Mouse (Mus musculus): ENCODE results near the gene E2f3.

E2f3 gene

GRCm38 (mm10) chr13:30012226-30012625 lies 26.4 kb upstream of the E2f3 start:
- no peak overlapping the region for H3K4me3 ChIP-seq (replicated peaks; ENCODE audit: low read length)
- no peaks in the 10 kb centered on the region for H3K4me1 ChIP-seq (replicated peaks; ENCODE audit: low read depth, low read length)
- no peaks in the 10 kb centered on the region for H3K9me3 ChIP-seq (ENCODE audit: low read length)
- H3K27me3 ChIP-seq (ENCODE audit: insufficient read depth, low read length), result peaks cover 7% of the 10 kb centered on the region
- TF ChIP-seq NANOG (IDR thresholded peaks at IDR 0.05; ENCODE audit: borderline replicate concordance, low read length) (no peak), POU5F1 (IDR thresholded peaks at IDR 0.05; ENCODE audit: borderline replicate concordance, low read length) (no peak), CTCF (conservative IDR thresholded peaks at IDR 0.05; ENCODE audit: low read length) (no peak)
- no peaks in the 10 kb centered on the region for H3K36me3 ChIP-seq (ENCODE audit: insufficient read depth, low read length)

DNA sequence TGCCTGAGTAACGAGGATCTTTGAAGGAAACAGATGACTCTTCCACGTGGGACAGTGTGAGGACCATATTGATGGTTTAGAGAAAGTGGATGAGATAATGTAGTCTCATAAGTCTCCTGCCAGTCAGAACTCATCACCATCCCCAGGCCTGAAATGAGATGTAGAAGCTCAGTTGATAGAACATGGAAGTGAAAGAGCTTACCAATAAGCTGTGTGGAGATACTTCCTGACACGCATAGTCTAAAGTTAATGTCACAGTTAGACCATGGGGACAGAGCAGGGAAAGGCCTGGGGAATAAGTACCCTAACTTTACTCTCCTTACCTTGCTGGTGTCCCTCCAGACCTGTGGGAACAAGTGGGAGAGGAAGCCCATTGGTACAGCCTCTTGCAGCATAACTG lies 22.9 kb upstream of the E2f3 start:
- no peak for TF ChIP-seq POU5F1 (IDR thresholded peaks at IDR 0.05; ENCODE audit: borderline replicate concordance, low read length)
- no peak for TF ChIP-seq CTCF (conservative IDR thresholded peaks at IDR 0.05; ENCODE audit: low read length)
- no peak for TF ChIP-seq NANOG (IDR thresholded peaks at IDR 0.05; ENCODE audit: borderline replicate concordance, low read length)
- no peaks in the 10 kb centered on the region for H3K36me3 ChIP-seq (ENCODE audit: insufficient read depth, low read length)

GRCm38 (mm10) chr13:30005422-30005821 lies 19.6 kb upstream of the E2f3 start:
- no peaks in the 10 kb centered on the region for H3K9me3 ChIP-seq (ENCODE audit: low read length)
- H3K36me3 ChIP-seq (ENCODE audit: insufficient read depth, low read length), result no peaks in the 10 kb centered on the region
- peaks cover 10% of the 10 kb centered on the region for H3K4me1 ChIP-seq (replicated peaks; ENCODE audit: low read depth, low read length)
- H3K27me3 ChIP-seq (ENCODE audit: insufficient read depth, low read length), result no peaks in the 10 kb centered on the region
- H3K4me3 ChIP-seq (replicated peaks; ENCODE audit: low read length), result no peak overlapping the region
- TF ChIP-seq NANOG (IDR thresholded peaks at IDR 0.05; ENCODE audit: borderline replicate concordance, low read length) (no peak), POU5F1 (IDR thresholded peaks at IDR 0.05; ENCODE audit: borderline replicate concordance, low read length) (no peak), CTCF (conservative IDR thresholded peaks at IDR 0.05; ENCODE audit: low read length) (no peak)

More for the DNA sequence above, 22.9 kb upstream of the E2f3 start:
- H3K4me1 ChIP-seq (replicated peaks; ENCODE audit: low read depth, low read length), result no peaks in the 10 kb centered on the region
- H3K9me3 ChIP-seq (ENCODE audit: low read length), result no peaks in the 10 kb centered on the region
- no peak overlapping the region for H3K4me3 ChIP-seq (replicated peaks; ENCODE audit: low read length)
- H3K27me3 ChIP-seq (ENCODE audit: insufficient read depth, low read length), result peaks cover 4% of the 10 kb centered on the region; the same call in 1 of the 2 replicates

DNA sequence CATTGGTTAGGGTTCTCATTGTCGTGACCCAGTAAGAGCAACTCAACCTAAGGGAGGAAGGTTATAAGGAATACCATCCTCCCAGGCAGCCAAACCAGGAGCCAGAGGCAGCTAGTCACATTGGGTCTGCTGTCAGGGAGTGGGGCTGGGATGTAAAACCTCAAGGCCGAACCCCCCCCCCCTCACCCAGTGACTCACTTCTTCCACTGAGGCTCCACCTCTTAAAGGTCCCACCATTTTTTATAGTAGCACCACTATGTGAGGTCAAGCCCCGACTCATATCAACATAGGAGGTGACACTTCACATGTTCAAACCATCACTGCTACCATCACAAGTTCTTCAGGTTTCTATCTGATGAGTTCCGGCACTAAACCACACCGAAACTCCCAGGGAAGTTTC lies 19.0 kb upstream of the E2f3 start:
- H3K9me3 ChIP-seq (ENCODE audit: low read length), result no peaks in the 10 kb centered on the region
- H3K27me3 ChIP-seq (ENCODE audit: insufficient read depth, low read length), result no peaks in the 10 kb centered on the region
- peaks cover 10% of the 10 kb centered on the region for H3K4me1 ChIP-seq (replicated peaks; ENCODE audit: low read depth, low read length)
- H3K4me3 ChIP-seq (replicated peaks; ENCODE audit: low read length), result no peak overlapping the region
- no peak for TF ChIP-seq POU5F1 (IDR thresholded peaks at IDR 0.05; ENCODE audit: borderline replicate concordance, low read length)
- no peak for TF ChIP-seq NANOG (IDR thresholded peaks at IDR 0.05; ENCODE audit: borderline replicate concordance, low read length)
- TF ChIP-seq CTCF (conservative IDR thresholded peaks at IDR 0.05; ENCODE audit: low read length), result no peak
- H3K36me3 ChIP-seq (ENCODE audit: insufficient read depth, low read length), result no peaks in the 10 kb centered on the region

DNA sequence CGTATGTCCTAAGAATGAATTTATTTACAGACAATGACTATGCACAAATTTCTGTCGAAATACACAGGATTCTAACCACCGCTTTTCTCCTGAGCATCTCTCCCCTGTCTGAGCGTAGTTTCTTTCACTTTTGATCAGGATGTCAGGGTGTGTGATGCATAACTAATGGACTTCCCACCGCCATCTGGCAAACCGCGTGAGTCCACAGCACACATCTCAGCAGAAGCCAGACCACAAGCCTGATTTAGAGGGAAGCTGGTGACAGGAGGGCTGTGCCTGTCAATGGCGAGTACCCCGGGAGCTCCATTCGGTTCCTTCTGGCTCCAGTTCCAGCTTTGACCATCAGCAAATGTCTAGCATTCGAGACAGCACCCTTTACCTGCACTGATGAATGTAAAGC lies 17.3 kb upstream of the E2f3 start:
- H3K9me3 ChIP-seq (ENCODE audit: low read length), result no peaks in the 10 kb centered on the region
- H3K36me3 ChIP-seq (ENCODE audit: insufficient read depth, low read length), result no peaks in the 10 kb centered on the region
- no peak for TF ChIP-seq CTCF (conservative IDR thresholded peaks at IDR 0.05; ENCODE audit: low read length)
- TF ChIP-seq POU5F1 (IDR thresholded peaks at IDR 0.05; ENCODE audit: borderline replicate concordance, low read length), result no peak
- H3K4me1 ChIP-seq (replicated peaks; ENCODE audit: low read depth, low read length), result peaks cover 10% of the 10 kb centered on the region
- no peak overlapping the region for H3K4me3 ChIP-seq (replicated peaks; ENCODE audit: low read length)
- H3K27me3 ChIP-seq (ENCODE audit: insufficient read depth, low read length), result no peaks in the 10 kb centered on the region

- Histone ChIP-seq H3K27me3 (ENCODE audit: insufficient read depth, low read length) (no peaks in the 10 kb centered on the region), H3K4me1 (replicated peaks; ENCODE audit: low read depth, low read length) (peaks cover 10% of the 10 kb centered on the region), H3K36me3 (ENCODE audit: insufficient read depth, low read length) (no peaks in the 10 kb centered on the region), H3K4me3 (replicated peaks; ENCODE audit: low read length) (no peak overlapping the region), H3K9me3 (ENCODE audit: low read length) (no peaks in the 10 kb centered on the region)
- TF ChIP-seq POU5F1 (IDR thresholded peaks at IDR 0.05; ENCODE audit: borderline replicate concordance, low read length), result no peak
These were observed 15.2 kb upstream of the E2f3 start for GRCm38 (mm10) chr13:30001041-30001440.

DNA sequence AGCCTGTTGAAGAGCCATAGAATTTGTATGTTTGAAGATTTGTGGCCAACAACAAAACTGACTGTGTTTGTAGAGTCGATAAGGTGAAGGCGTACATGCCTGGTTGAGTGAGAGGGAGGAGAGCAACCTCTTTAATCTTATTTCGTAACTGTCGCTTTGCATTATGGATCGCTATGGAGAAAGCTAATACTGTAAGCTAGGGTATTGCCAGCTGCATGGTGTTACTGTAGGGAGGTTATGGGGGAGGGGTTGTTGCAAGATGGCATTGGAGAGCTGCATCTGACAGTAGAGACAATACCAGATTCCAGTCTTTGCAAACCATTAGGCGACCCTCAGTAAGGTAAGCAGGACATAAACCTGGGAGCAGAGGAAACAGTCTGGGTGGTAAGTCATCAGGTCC lies 2.1 kb upstream of the E2f3 start:
- Histone ChIP-seq H3K27me3 (ENCODE audit: insufficient read depth, low read length) (peaks cover 23% of the 10 kb centered on the region), H3K4me3 (replicated peaks; ENCODE audit: low read length) (no peak overlapping the region), H3K4me1 (replicated peaks; ENCODE audit: low read depth, low read length) (peaks cover 15% of the 10 kb centered on the region), H3K36me3 (ENCODE audit: insufficient read depth, low read length) (no peaks in the 10 kb centered on the region), H3K9me3 (ENCODE audit: low read length) (no peaks in the 10 kb centered on the region)
- TF ChIP-seq POU5F1 (IDR thresholded peaks at IDR 0.05; ENCODE audit: borderline replicate concordance, low read length) (no peak), NANOG (IDR thresholded peaks at IDR 0.05; ENCODE audit: borderline replicate concordance, low read length) (no peak), CTCF (conservative IDR thresholded peaks at IDR 0.05; ENCODE audit: low read length) (no peak)

- Histone ChIP-seq H3K9me3 (ENCODE audit: low read length) (no peaks in the 10 kb centered on the region), H3K27me3 (ENCODE audit: insufficient read depth, low read length) (peaks cover 19% of the 10 kb centered on the region), H3K36me3 (ENCODE audit: insufficient read depth, low read length) (peaks cover 7% of the 10 kb centered on the region), H3K4me1 (replicated peaks; ENCODE audit: low read depth, low read length) (peaks cover 26% of the 10 kb centered on the region), H3K4me3 (replicated peaks; ENCODE audit: low read length) (peak overlapping the region; percentile 75)
- TF ChIP-seq POU5F1 (IDR thresholded peaks at IDR 0.05; ENCODE audit: borderline replicate concordance, low read length) (no peak), NANOG (IDR thresholded peaks at IDR 0.05; ENCODE audit: borderline replicate concordance, low read length) (no peak), CTCF (conservative IDR thresholded peaks at IDR 0.05; ENCODE audit: low read length) (no peak)
These were observed 875 bp upstream of the E2f3 start for GRCm38 (mm10) chr13:29986756-29987120.

DNA sequence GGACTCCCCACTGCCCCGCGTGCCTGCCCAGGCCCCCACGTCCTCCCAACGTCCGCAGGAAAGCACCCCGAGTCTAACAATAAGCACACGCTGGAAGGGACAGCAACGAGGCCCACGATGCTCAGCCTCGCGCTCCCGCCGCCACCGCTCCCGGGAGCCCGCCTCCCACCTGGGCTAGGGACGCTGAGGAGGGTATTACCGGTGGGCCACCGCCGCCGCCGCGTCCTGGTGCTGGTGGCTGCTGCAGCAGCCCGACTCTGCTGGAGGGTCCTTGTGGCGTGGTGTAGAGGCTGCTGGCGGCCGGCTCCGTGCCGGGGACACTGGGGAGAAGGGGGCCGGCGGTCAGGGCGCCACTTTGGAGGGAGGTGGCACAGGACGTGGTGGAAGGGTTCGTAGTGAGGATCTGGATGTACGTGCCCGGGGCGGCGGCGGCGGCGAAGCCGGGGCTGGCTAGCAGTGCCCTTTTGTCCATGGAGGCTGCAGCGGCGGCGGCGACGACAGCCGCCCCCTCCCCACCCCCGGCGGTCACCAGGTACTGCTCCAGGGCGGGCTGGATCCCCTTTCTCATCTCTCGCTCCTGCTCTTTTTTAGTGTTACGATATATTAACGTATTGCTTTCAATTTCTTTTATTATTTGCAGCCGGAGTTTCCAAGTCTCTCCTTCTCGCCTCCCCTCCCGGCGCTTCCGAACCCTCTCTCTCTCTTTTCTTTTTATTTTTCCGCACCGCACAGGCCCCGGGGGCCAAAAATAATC lies 585 bp downstream of the E2f3 start:
- H3K36me3 ChIP-seq (ENCODE audit: insufficient read depth, low read length), result peaks cover 22% of the 10 kb centered on the region
- TF ChIP-seq CTCF (conservative IDR thresholded peaks at IDR 0.05; ENCODE audit: low read length), result no peak
- TF ChIP-seq POU5F1 (IDR thresholded peaks at IDR 0.05; ENCODE audit: borderline replicate concordance, low read length), result no peak
- no peak for TF ChIP-seq NANOG (IDR thresholded peaks at IDR 0.05; ENCODE audit: borderline replicate concordance, low read length)
- H3K27me3 ChIP-seq (ENCODE audit: insufficient read depth, low read length), result peaks cover 13% of the 10 kb centered on the region
- H3K4me1 ChIP-seq (replicated peaks; ENCODE audit: low read depth, low read length), result peaks cover 41% of the 10 kb centered on the region
- peak overlapping the region; percentile 97 for H3K4me3 ChIP-seq (replicated peaks; ENCODE audit: low read length)
- H3K9me3 ChIP-seq (ENCODE audit: low read length), result no peaks in the 10 kb centered on the region
